Mouse (Mus musculus): ENCODE results near the gene Myadm. TPM values are rescaled to one million over a fixed set of nuclear protein-coding genes. Genes with fewer than 3 reads are reported as not detected.

Myadm gene
- 221 and 235 TPM in 2 replicates for polyA plus RNA-seq (2014; fragmentation: Nextera tagmentation; extraction: Ambion mirVana)

GRCm38 (mm10) chr7:3288976-3289970 lies at the start of gene Myadm, which contains the start of gene Prkcg:
Myadm (plus strand) TSS chr7:3289080.
Prkcg (plus strand) TSS chr7:3289179.
- 2% methylated on average over 29 of the region's 30 CpGs for WGBS (ENCODE audit: insufficient replicate concordance)
- no peaks in the 10 kb centered on the region for H3K9me3 ChIP-seq (replicated peaks; ENCODE audit: control insufficient read depth, low read length)
- no peaks in the 10 kb centered on the region for H3K27me3 ChIP-seq (ENCODE audit: control insufficient read depth, insufficient read depth, low read length)
- H3K27ac ChIP-seq (ENCODE audit: low read depth, low read length): peak within 1 kb of the TSS; percentile 96
- peaks cover 6% of the 10 kb centered on the region for H3K36me3 ChIP-seq (ENCODE audit: control insufficient read depth, insufficient read depth, low read length)
- peak within 1 kb of the TSS; percentile 62 for H3K4me3 ChIP-seq (ENCODE audit: low read depth, low read length)
- H3K4me2 ChIP-seq: peak within 1 kb of the TSS; percentile 83
- peak; percentile 44 for ATAC-seq (replicated peaks; ENCODE audit: insufficient number of reproducible peaks, low FRiP score, low TSS enrichment)
- peaks cover 18% of the 10 kb centered on the region; the same call in 1 of the 2 replicates for H3K4me1 ChIP-seq (ENCODE audit: control insufficient read depth, insufficient read depth, low read length)
- peak within 1 kb of the TSS; percentile 82 for H3K9ac ChIP-seq (ENCODE audit: low read depth, low read length)

GRCm38 (mm10) chr7:3239193-3239592 lies 49.7 kb upstream of the Myadm start:
- no peaks in the 10 kb centered on the region for H3K27me3 ChIP-seq (ENCODE audit: control insufficient read depth, insufficient read depth, low read length)
- H3K4me2 ChIP-seq: no peak overlapping the region
- H3K9me3 ChIP-seq (replicated peaks; ENCODE audit: control insufficient read depth, low read length): no peaks in the 10 kb centered on the region
- H3K36me3 ChIP-seq (ENCODE audit: control insufficient read depth, insufficient read depth, low read length): no peaks in the 10 kb centered on the region
- ATAC-seq (replicated peaks; ENCODE audit: insufficient number of reproducible peaks, low FRiP score, low TSS enrichment): no peak
- no peak overlapping the region for H3K4me3 ChIP-seq (ENCODE audit: low read depth, low read length)
- H3K27ac ChIP-seq (ENCODE audit: low read depth, low read length): no peak overlapping the region
- no peak overlapping the region for H3K9ac ChIP-seq (ENCODE audit: low read depth, low read length)
- 70% methylated on average over 2 of the region's 2 CpGs for WGBS (ENCODE audit: insufficient replicate concordance)
- no peaks in the 10 kb centered on the region for H3K4me1 ChIP-seq (ENCODE audit: control insufficient read depth, insufficient read depth, low read length)

- no peaks in the 10 kb centered on the region for H3K36me3 ChIP-seq (ENCODE audit: control insufficient read depth, insufficient read depth, low read length)
- H3K4me1 ChIP-seq (ENCODE audit: control insufficient read depth, insufficient read depth, low read length): no peaks in the 10 kb centered on the region
- no peaks in the 10 kb centered on the region for H3K9me3 ChIP-seq (replicated peaks; ENCODE audit: control insufficient read depth, low read length)
- no peaks in the 10 kb centered on the region for H3K27me3 ChIP-seq (ENCODE audit: control insufficient read depth, insufficient read depth, low read length)
- no peak overlapping the region for H3K4me2 ChIP-seq
- H3K9ac ChIP-seq (ENCODE audit: low read depth, low read length): no peak overlapping the region
- no peak overlapping the region for H3K4me3 ChIP-seq (ENCODE audit: low read depth, low read length)
- no peak overlapping the region for H3K27ac ChIP-seq (ENCODE audit: low read depth, low read length)
- 67% methylated on average over 3 of the region's 3 CpGs for WGBS (ENCODE audit: insufficient replicate concordance)
- no peak for ATAC-seq (replicated peaks; ENCODE audit: insufficient number of reproducible peaks, low FRiP score, low TSS enrichment)
Measured at GRCm38 (mm10) chr7:3260701-3261100, 28.2 kb upstream of the Myadm start.

- 63% methylated on average over 4 of the region's 4 CpGs for WGBS (ENCODE audit: insufficient replicate concordance)
- no peak for ATAC-seq (replicated peaks; ENCODE audit: insufficient number of reproducible peaks, low FRiP score, low TSS enrichment)
- Histone ChIP-seq H3K27ac (ENCODE audit: low read depth, low read length) (no peak overlapping the region), H3K4me3 (ENCODE audit: low read depth, low read length) (no peak overlapping the region), H3K27me3 (ENCODE audit: control insufficient read depth, insufficient read depth, low read length) (no peaks in the 10 kb centered on the region), H3K4me1 (ENCODE audit: control insufficient read depth, insufficient read depth, low read length) (no peaks in the 10 kb centered on the region), H3K4me2 (no peak overlapping the region), H3K9me3 (replicated peaks; ENCODE audit: control insufficient read depth, low read length) (no peaks in the 10 kb centered on the region), H3K9ac (ENCODE audit: low read depth, low read length) (no peak overlapping the region), H3K36me3 (ENCODE audit: control insufficient read depth, insufficient read depth, low read length) (no peaks in the 10 kb centered on the region)
Measured at GRCm38 (mm10) chr7:3261446-3261845, 27.4 kb upstream of the Myadm start.

- Histone ChIP-seq H3K9ac (ENCODE audit: low read depth, low read length) (no peak overlapping the region), H3K27ac (ENCODE audit: low read depth, low read length) (no peak overlapping the region), H3K36me3 (ENCODE audit: control insufficient read depth, insufficient read depth, low read length) (no peaks in the 10 kb centered on the region), H3K4me2 (no peak overlapping the region), H3K4me3 (ENCODE audit: low read depth, low read length) (no peak overlapping the region), H3K4me1 (ENCODE audit: control insufficient read depth, insufficient read depth, low read length) (no peaks in the 10 kb centered on the region), H3K27me3 (ENCODE audit: control insufficient read depth, insufficient read depth, low read length) (no peaks in the 10 kb centered on the region), H3K9me3 (replicated peaks; ENCODE audit: control insufficient read depth, low read length) (no peaks in the 10 kb centered on the region)
- 24% methylated on average over 2 of the region's 2 CpGs for WGBS (ENCODE audit: insufficient replicate concordance)
- no peak for ATAC-seq (replicated peaks; ENCODE audit: insufficient number of reproducible peaks, low FRiP score, low TSS enrichment)
Measured at GRCm38 (mm10) chr7:3262789-3263188, 26.1 kb upstream of the Myadm start.

- H3K27me3 ChIP-seq (ENCODE audit: control insufficient read depth, insufficient read depth, low read length): no peaks in the 10 kb centered on the region
Measured at GRCm38 (mm10) chr7:3264390-3265022, 24.4 kb upstream of the Myadm start.

GRCm38 (mm10) chr7:3265311-3265710 lies 23.6 kb upstream of the Myadm start:
- ATAC-seq (replicated peaks; ENCODE audit: insufficient number of reproducible peaks, low FRiP score, low TSS enrichment): no peak
- Histone ChIP-seq H3K36me3 (ENCODE audit: control insufficient read depth, insufficient read depth, low read length) (no peaks in the 10 kb centered on the region), H3K4me1 (ENCODE audit: control insufficient read depth, insufficient read depth, low read length) (no peaks in the 10 kb centered on the region), H3K9ac (ENCODE audit: low read depth, low read length) (no peak overlapping the region), H3K27me3 (ENCODE audit: control insufficient read depth, insufficient read depth, low read length) (no peaks in the 10 kb centered on the region), H3K4me3 (ENCODE audit: low read depth, low read length) (no peak overlapping the region), H3K4me2 (peak overlapping the region; percentile 58), H3K27ac (ENCODE audit: low read depth, low read length) (no peak overlapping the region), H3K9me3 (replicated peaks; ENCODE audit: control insufficient read depth, low read length) (no peaks in the 10 kb centered on the region)
- 46% methylated on average over 6 of the region's 6 CpGs for WGBS (ENCODE audit: insufficient replicate concordance)

More at GRCm38 (mm10) chr7:3264390-3265022, 24.4 kb upstream of the Myadm start:
- Histone ChIP-seq H3K4me1 (ENCODE audit: control insufficient read depth, insufficient read depth, low read length) (no peaks in the 10 kb centered on the region), H3K4me2 (peak overlapping the region; percentile 58), H3K4me3 (ENCODE audit: low read depth, low read length) (peak overlapping the region; percentile 21), H3K36me3 (ENCODE audit: control insufficient read depth, insufficient read depth, low read length) (no peaks in the 10 kb centered on the region), H3K27ac (ENCODE audit: low read depth, low read length) (no peak overlapping the region), H3K9me3 (replicated peaks; ENCODE audit: control insufficient read depth, low read length) (no peaks in the 10 kb centered on the region), H3K9ac (ENCODE audit: low read depth, low read length) (no peak overlapping the region)
- WGBS (ENCODE audit: insufficient replicate concordance): 15% methylated on average over 22 of the region's 22 CpGs
- ATAC-seq (replicated peaks; ENCODE audit: insufficient number of reproducible peaks, low FRiP score, low TSS enrichment): no peak; the same call in 1 of the 2 replicates

GRCm38 (mm10) chr7:3267261-3267660 lies 21.6 kb upstream of the Myadm start:
- no peak overlapping the region for H3K4me3 ChIP-seq (ENCODE audit: low read depth, low read length)
- no peak overlapping the region for H3K4me2 ChIP-seq
- ATAC-seq (replicated peaks; ENCODE audit: insufficient number of reproducible peaks, low FRiP score, low TSS enrichment): no peak
- no peak overlapping the region for H3K27ac ChIP-seq (ENCODE audit: low read depth, low read length)
- H3K9ac ChIP-seq (ENCODE audit: low read depth, low read length): no peak overlapping the region
- H3K36me3 ChIP-seq (ENCODE audit: control insufficient read depth, insufficient read depth, low read length): no peaks in the 10 kb centered on the region
- no peaks in the 10 kb centered on the region for H3K27me3 ChIP-seq (ENCODE audit: control insufficient read depth, insufficient read depth, low read length)
- no peaks in the 10 kb centered on the region for H3K4me1 ChIP-seq (ENCODE audit: control insufficient read depth, insufficient read depth, low read length)
- no peaks in the 10 kb centered on the region for H3K9me3 ChIP-seq (replicated peaks; ENCODE audit: control insufficient read depth, low read length)
- WGBS (ENCODE audit: insufficient replicate concordance): 75% methylated on average over 3 of the region's 3 CpGs

All from heart, embryonic 11.5 days (tissue).